Mouse (Mus musculus) urinary bladder, adult 2 months (tissue): Measurements from ENCODE around the gene Klf3. TPM values are rescaled to one million over a fixed set of nuclear protein-coding genes. Genes with fewer than 3 reads are reported as not detected.
A peak's percentile ranks its signal among the peaks of the same experiment; 100 is the strongest.

Source experiments
- DNase-seq: peaks from one replicate; pipeline ENCODE4 v3.0.0; 2022; ENCODE audit warnings: low spot score
- polyA plus RNA-seq: library from polyadenylated mRNA; depleted of rRNA; stranded (reverse); fragments of >200 nt; gene quantifications from 2 replicates; pipeline ENCODE4 v1.2.3, GENCODE M21; 2012

The Klf3 gene
- polyA plus RNA-seq, 1 experiment = 55.4 TPM

GRCm38 (mm10) chr5:64809864-64810263 lies 6.7 kb downstream of the Klf3 start:
- DNase-seq = no peak

GRCm38 (mm10) chr5:64810860-64811499 lies 7.8 kb downstream of the Klf3 start:
- DNase-seq = no peak

- no peak for DNase-seq
Observed at GRCm38 (mm10) chr5:64811500-64812123, 8.4 kb downstream of the Klf3 start.

GRCm38 (mm10) chr5:64812124-64812982 lies 9.2 kb downstream of the Klf3 start:
- DNase-seq = peak; percentile 74

DNA sequence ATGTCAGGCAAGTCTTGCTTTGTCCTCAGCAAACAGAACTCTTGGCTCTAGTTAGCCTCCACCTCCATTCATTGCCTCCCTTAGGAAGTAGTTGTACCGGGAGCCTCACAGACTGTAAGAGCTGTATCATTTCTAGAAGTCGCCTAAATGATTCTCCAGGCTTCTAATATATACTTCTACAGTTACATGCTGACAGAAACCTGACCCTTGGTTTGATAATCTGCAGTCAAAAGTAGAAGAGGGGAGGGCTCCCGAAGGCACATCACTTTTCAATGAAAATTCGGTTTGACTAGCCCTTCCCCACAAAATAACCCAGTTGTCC lies 9.8 kb downstream of the Klf3 start:
- DNase-seq = no peak

DNA sequence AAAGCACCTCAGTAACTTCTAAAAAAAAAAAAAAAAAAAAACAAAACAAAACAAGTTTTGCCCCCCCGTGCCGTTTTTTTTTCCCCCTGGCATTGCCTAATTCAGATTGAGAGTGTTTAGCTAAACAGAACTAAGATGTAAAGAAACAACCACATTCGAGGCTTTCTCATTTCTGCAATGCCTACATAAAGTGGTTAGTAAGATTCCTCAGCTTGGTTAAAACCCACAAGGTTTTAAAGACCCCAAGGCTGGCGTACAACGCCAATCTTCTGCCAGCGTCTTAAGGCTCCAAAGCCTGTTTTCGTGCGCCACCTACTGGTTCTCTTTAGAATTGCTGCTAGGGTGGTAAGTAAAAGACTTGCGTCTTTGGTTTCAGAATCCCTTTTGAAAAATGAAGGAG lies 10.2 kb downstream of the Klf3 start:
- no peak for DNase-seq

- no peak for DNase-seq
Observed at GRCm38 (mm10) chr5:64814416-64814815, 11.2 kb downstream of the Klf3 start.

- DNase-seq = no peak
Observed at GRCm38 (mm10) chr5:64815631-64816030, 12.4 kb downstream of the Klf3 start.

GRCm38 (mm10) chr5:64816290-64816973 lies 13.2 kb downstream of the Klf3 start:
- DNase-seq = no peak

DNA sequence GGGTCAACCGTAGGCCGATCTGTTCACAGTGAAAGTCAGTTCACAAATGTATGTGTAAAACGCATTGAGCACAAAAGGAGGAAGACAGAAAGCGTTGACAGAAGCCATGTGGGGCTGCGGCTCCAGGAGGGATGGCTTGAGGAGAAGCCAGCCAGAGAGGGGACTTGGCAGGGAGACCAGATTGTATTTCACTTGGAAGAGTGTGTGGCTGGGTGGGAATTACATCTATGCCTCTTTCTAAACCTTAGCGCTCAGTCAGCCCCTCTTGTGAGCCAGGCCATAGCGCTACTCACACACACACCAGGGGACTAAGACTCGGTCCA lies 13.7 kb downstream of the Klf3 start:
- no peak for DNase-seq

DNA sequence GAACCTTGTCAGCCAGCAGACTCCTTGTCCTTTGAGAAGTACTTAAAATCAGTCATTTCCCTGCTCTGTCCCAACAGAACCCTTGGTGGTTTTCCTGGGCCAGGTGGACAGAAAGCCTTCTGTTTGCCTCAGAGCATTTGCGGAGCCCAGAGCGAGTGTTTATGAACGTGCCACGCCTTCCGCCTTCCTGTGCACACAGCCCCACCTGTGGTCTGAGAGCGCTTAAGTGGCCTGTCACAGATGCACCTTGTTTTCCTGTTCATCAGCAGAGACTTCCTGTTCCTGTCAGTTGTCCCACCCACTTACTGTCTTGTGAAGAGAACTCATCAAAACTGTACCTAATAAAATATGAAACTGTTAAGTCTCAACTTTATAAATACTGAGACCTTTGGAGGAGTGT lies 16.2 kb downstream of the Klf3 start:
- no peak for DNase-seq

GRCm38 (mm10) chr5:64820138-64820537 lies 16.9 kb downstream of the Klf3 start:
- no peak for DNase-seq

- DNase-seq = no peak
Observed at GRCm38 (mm10) chr5:64821294-64821693, 18.1 kb downstream of the Klf3 start.

DNA sequence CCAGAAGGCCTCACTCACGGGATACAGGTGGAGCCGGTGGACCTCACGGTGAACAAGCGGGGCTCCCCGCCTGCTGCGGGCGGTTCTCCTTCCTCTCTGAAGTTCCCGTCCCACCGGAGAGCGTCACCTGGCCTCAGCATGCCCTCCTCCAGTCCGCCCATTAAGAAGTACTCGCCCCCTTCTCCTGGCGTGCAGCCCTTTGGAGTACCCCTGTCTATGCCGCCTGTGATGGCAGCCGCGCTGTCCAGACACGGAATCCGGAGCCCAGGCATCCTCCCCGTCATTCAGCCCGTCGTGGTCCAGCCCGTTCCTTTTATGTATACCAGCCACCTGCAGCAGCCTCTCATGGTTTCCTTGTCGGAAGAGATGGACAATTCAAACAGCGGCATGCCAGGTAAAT lies 18.8 kb downstream of the Klf3 start:
- no peak for DNase-seq

DNA sequence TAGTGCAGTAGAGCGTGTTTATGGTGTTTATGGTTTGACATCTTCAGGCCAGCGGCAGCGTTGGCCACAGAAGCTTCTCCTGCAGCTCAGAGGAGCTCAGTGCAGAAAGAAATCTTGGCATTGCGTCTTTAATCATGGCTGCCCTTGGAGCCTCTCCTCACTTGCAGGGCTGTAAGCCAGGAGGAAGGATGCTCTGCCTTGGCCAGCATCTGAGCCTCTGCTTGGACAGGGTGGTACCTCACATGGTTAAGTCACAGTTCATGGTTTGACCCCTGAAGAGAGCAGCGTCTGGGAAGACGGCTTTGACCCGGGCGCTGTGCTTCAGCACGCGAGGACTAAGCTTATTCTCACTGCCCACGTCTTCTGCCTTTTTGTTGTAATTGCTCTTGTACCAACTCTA lies 20.2 kb downstream of the Klf3 start:
- DNase-seq = no peak

DNA sequence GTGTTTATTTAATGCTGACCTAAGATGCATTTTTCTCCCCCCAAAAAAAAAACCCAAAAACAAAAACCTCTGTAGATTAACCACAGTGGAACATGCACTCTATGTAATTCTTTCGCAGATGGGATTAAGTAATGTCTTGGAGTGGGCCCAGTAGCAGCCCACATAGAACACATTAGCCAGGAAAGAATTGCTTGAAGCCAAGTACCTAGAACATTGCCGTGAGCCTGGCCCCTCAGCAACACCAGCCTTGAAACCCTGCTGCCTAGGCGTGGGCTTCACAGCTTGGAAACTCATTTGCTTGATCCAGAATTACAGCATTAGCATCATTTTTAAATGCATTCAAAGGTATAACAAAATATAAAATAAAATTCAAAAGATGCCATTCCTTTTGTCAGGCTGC lies 21.6 kb downstream of the Klf3 start:
- no peak for DNase-seq

DNA sequence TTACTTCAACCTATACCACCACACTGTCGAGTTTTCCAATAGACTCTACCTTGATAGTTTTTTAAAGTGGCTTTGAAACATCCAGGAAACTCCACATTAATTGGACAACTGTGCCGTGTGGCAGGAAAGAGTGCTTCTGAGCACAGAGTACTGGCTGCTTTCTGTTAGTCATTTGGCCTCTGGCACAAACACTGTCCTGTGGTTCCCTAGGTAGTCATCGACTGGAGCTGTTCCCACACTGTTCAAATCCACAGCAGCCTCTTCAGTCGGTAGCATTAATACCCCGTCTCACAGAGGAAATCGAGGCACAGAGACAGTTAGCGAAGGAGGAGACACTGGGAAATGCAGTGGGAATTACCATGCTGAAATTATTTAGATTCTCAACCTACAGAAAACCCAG lies 22.3 kb downstream of the Klf3 start:
- DNase-seq = no peak

- DNase-seq = no peak
Observed at GRCm38 (mm10) chr5:64827151-64827550, 24.0 kb downstream of the Klf3 start.

DNA sequence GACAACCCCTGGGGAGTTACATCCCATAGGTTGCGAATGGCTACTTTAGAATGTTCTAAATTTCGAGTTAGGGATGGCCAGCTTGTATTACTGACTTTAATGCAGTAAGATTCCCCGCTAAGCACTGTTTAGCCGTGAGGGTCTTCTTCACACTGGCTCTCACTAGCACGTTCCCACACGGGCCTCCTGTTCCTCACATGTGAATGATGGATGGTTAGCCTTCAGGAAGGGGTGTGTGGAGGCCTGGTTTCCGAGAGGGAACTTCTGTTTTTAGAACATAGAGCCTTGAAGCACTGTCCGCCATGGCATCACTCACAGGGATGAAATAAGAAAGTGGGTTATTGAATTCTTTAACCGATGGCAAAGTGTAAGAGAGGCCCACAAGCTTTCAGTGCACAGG lies 25.1 kb downstream of the Klf3 start:
- DNase-seq = no peak

DNA sequence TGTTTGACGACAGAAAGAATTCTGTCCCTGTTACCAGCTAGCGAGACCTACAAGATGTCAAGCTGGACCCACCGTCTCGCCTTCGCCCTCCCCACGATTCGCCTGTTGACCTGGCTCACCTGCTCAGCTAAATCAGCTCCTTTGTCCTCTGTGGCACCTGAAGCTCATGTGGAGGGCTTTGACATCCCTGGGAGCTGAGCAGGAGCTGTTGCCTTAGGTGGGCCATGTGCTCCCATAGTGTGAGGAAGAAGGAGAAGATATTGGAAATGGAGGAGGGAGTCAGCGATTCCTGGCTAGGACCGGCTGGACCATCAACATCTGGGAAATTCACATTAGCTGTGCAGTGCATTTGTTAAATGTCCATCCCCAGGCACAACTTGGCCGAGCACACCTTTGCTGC lies 26.4 kb downstream of the Klf3 start:
- no peak for DNase-seq

GRCm38 (mm10) chr5:64830773-64831172 lies 27.6 kb downstream of the Klf3 start:
- DNase-seq = no peak

DNA sequence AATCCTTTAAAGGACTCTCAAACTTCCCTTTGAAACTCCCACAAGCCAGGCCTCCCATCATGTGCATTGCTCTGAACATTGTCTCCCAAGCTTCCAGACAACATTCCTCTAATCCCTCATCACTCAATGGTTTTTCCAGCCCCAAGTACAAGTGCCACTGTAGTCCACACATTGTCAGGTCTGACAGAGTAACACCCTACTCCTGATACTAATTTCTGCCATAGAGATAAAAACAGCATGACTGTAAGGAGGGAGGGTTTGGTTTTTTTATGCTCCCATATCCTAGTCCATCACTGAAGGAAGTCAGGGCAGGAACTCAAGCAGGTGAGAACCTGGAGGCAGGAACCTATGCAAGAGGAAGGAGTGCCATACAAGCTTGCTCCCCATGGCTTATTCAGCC lies 30.2 kb downstream of the Klf3 start:
- no peak for DNase-seq

DNA sequence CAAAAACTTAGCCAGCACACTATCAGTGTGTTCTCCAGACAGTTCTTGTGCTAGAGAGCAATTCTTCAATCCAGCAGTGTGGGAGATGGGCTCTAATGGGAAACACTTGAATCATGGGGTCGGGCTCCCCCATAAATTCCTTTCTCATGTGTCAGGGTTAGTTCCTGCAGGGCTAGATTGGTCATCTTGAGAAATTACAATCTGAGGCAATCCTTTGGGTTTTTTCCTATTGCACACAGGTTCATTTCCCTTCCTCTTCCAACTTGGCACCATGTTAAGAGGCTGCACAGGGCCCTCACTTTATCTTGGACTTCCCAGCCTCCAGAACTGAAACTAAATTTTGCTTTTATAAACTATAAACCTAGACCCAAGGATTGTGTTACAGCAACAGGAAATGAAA lies 31.0 kb downstream of the Klf3 start:
- DNase-seq = no peak
